Mouse (Mus musculus): ENCODE results near the gene Il2rb. TPM values are rescaled to one million over a fixed set of nuclear protein-coding genes. Genes with fewer than 3 reads are reported as not detected.

Il2rb gene
- total RNA-seq, 2 experiments from 2014 or later: 0.39 to 0.54 TPM

DNA sequence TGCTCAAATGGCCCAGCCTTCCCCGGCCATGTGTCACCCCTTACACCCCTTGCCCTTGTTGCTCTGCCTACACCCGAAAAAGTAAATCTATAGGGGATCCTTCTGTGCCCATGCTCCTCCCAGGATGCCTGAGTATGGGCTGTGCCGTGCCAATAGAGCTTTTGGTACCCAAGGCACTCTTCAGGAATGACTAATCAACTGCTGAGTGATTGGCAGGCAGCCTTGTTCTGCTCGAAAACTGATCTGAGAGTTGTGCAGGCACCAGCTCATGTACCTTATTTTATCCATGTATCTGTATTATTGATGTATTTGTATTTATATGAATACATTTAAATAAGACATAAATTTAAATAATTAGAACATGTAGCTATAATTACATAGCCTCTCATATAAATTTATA is 8.0 kb downstream of the Il2rb start:
- no peak for DNase-seq
- intact Hi-C loops (cut with DNase I): no loop called here

DNA sequence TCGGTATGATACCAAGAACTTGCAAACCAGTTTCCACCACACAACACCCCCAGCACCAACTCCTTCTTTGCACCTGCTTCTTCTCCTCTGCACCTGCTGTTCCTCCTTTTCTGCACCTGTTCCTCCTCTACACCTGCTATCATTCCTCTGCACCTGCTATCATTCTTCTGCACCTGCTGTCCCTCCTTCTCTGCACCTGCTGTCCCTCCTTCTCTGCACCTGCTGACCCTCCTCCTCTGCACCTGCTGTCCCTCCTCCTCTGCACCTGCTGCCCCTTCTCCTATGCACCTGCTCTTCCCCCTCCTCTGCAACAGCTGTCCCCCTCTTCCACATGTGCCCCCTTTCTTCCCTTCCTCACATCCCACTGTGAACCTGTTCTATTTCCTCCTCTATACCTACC is 8.5 kb downstream of the Il2rb start:
- DNase-seq: no peak
- intact Hi-C loops (cut with DNase I): no loop called here

DNA sequence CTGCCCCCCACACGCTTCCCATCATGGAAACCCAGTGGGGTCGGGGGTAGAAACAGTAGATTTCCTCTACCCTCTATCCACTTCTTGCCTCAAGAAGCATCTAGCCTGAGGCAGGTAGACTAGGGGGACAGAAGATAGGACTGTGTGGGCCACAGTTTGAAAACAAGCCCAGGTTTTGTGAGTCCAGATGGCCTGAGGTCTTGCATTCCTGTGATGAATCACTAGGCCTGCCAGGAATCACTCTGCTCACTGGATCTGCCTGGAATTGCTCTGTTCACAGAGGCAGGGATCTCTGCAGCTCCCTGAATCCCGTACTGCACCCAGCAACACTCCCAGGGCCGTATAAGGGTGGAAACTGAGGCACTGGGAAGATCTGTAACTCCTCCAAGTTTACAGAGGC is 11.8 kb downstream of the Il2rb start:
- DNase-seq: no peak
- intact Hi-C loops (cut with DNase I): no loop called here

DNA sequence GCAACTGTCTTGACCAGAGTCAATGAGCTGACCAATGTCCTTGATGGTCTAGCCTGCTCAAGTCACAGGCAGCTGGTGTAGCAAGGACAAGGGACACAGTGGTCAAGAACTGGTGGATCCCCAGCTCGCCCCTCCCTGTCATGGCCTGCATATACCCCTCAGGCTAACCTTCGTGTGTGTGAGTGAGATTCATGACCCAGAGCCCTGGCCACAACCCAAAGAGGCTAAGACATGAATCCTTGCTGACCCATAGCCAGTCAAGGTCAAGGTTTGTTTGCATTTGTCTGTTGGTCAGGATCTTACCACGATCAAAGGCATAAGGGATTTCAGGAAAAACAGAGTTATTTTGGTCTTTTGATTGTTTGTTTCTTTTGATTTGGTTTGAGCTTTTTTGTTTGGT is 12.6 kb downstream of the Il2rb start:
- intact Hi-C loops (cut with DNase I): no loop called here
- no peak for DNase-seq

DNA sequence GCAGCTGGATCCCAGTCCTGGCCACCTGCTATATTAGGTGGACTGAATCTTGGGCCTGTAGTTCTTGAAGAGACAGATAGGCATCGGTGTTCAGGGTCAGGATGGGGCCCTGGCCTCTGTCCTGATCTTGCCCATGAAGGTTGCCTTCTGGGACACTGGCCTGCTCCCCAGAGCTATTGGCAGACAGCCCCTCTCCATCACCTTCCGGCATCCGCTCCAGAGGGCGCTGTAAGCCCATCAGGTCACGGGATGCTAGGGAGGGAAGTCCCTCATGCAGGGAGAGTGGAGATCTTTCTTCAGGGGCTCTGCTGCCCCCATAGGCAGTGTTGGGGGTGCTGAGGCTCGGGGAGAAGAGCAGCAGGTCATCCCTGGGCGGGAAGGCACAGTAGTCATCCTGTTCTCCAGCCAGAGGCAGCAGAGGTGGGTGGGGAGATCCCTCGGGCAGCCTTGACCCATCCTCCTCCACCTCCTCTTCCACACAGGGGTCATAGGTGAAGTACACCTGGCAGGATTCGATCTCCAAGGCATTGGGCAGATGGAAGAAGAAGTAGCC is 13.5 kb downstream of the Il2rb start:
- DNase-seq: peak; percentile 10 to 17
- intact Hi-C loops (cut with DNase I): no loop called here

DNA sequence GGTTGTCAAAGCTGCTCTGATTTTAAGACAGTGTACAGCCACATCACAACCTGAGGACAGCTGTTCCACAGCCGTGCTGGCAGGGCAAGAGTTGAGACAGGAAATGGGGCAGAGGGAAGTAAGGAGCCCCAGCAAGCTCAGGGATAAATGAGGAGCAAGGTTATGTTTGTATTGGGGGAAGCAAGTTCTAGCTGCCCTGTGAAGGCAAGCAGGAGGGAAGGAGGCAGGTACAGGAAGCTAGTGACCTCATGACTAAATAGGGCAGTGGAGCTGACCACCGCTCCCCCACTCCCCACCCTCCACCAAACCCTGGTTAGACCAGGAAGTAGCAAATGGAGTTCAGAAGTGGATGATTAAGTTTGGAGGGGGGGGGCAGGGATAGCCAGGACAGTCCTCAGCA is 14.1 kb downstream of the Il2rb start:
- DNase-seq: no peak
- intact Hi-C loops (cut with DNase I): no loop called here

DNA sequence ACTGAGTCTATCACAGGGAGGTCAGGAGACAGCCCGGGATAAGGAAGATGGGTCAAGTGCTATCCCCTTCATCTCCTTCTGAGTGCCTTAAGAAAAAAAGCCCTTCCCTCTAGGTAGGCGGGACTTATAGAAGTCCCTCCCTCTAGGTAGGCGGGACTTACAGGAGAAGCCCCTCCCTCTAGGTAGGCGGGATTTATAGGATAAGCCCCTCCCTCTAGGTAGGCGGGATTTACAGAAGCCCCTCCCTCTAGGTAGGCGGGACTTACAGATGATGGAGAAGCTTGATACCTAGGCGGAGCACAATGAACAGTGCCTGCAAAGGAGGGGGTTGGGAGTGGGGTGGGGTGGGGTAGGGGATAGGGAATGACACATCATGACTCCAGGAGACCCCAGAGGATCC is 15.0 kb downstream of the Il2rb start:
- intact Hi-C loops (cut with DNase I): no loop called here
- DNase-seq: no peak

DNA sequence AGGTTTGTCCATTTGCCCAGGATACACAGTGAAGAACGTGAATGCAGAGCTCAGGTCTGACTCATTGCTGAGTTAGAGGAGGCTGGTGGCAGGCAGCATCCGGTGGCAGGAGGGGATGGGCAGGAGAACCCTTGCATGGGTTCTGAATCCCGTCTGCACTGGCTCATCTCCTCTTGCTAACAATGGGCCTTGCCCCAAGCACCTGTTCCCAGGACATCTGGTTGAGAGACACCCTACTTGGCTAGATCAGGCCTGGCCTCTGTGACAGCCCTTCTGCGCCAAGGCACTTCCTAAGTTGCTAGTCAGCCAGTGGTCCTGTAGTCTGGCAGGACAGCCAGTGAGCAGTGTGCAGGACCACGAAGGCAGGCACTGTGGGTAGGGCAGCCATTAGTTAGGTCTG is 15.6 kb downstream of the Il2rb start:
- no peak for DNase-seq
- intact Hi-C loops (cut with DNase I): no loop called here

DNA sequence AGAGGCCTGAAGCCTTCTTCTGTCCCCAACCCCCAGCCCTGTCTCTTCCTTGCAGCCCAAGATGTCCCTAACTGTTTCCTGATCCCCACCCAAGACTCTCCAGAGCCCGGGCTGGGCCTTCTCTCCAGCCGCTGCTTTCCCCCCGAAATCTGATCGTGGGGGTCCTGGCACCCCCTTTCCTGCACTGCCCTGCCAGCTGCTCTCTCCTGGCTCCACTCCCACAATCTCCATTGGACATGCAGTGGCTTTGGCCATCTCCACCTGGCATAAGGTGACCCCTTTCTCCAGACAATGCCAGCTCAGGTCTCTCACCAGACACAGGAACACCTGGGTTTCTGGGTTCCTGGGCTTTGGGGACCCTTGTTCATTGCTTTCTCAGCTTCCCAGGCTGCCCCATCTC is 17.0 kb downstream of the Il2rb start:
- DNase-seq: no peak
- intact Hi-C loops (cut with DNase I): no loop called here

DNA sequence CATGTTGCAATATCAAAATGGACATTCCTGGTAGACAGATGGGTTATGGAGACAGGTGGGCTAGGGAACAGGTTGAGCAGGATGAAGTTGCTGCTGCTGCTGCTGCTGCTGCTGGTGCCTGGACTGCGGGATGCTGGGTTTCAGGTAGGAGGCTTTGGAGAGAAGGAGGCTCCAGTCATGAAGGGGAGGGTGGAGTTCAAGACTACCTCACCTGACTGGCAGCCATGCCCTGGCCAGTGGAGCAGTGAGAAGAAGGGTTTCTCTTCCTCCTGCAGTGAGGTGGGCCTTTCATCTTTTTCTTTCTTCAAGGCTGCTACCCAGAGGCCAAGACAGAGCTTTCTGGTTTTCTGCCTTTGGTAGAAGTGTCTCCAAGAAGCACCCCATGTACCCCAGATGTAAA is 18.2 kb downstream of the Il2rb start:
- intact Hi-C loops (cut with DNase I): no loop called here
- no peak for DNase-seq

DNA sequence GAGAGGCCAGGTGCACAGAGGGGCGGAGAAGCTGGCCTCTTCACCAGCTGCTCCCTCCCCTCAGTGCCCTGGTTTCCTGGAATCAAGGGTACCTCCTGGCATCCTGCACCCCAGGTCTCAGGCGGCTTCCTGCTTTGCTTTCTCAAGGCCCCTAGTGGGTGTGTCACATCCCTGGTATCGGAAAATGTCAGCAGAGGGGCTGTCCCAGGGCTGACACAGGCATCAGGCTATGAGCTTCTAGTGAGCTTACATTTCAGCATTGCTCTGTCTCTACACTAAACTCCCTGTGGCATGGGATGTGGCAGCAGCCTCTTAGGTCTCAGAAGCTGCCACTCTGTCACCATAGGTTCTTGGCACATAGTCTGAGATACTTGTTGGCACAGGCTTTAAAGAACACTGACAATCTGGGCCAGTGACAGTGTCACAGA is 19.5 kb downstream of the Il2rb start:
- intact Hi-C loops (cut with DNase I): no loop called here
- DNase-seq: no peak

DNA sequence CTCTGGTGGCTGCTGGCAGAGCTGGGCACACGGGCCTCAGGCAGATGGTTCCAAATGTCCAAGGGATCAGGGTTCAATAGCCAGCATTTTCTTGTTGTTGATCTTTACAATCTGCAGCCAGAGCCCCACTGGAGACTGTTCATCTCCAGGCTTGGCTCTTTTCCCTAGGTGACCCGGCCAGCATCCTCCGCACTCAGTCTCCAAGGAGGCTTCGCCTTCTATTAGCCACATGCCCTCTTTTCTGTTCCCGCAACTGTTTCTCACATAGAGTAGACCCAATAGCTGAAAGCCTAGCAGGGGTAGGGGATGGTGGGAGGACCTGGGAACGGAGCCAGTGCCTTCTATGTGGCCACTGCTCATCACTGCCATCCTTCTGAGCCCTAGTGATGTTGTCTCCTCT is 21.6 kb downstream of the Il2rb start:
- intact Hi-C loops (cut with DNase I): no loop called here
- DNase-seq: no peak

DNA sequence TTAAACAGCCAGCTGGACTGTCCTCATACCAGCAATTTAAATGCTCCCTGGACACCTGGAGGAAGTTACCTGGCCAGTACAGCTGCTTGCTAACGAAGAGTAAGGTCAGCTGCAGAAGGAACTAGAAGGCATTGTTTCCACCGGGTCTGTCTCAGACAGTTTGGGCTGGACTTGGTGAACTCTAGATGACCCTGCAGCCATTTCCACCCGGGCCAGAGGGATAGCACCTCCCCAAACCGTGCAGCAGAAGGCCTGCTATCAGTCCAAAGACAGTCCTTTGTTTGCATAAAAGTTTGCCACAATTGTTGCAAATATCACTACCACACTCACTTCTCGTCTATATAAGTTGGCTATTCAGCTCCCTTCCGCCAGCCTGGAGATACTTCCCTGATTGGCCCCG is 23.2 kb downstream of the Il2rb start:
- intact Hi-C loops (cut with DNase I): no loop called here
- DNase-seq: no peak

DNA sequence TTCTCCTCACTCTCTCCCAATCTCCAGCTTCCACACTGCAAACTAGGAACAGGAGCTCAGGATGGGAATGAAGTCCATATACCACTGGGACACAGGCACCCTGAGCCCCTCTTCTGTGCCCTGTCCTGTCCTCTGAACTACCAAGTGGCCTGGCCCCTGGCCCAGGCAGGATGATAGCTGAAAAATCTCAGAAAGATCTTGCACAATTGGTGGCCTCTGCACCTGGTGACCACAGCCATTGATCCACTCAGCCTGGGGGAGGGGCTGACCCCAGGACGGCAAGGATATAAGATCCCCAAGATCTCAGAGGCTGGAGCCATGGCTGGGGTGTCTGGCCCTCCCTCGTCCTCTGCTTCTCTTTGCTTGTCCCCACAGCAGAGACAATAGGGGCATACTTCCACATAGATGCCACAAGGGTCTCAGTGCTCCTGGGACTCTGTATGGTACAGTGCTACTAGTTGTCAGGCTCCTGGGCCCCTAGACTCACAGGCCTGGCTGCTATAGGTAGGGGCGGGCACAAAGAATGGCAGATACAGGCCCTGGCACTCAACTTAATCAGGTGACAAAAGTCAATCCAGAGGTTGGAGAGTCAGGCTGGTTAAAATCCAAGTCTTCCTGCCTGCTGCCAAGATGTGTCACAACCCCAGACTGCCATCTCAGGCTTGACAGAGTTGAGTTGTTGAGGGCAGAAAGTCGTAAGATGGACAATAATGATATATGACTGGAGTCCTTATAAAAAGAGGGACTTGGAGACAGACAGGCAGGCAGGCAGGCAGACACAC is 24.4 kb downstream of the Il2rb start:
- DNase-seq: no peak
- intact Hi-C loops (cut with DNase I): no loop called here

DNA sequence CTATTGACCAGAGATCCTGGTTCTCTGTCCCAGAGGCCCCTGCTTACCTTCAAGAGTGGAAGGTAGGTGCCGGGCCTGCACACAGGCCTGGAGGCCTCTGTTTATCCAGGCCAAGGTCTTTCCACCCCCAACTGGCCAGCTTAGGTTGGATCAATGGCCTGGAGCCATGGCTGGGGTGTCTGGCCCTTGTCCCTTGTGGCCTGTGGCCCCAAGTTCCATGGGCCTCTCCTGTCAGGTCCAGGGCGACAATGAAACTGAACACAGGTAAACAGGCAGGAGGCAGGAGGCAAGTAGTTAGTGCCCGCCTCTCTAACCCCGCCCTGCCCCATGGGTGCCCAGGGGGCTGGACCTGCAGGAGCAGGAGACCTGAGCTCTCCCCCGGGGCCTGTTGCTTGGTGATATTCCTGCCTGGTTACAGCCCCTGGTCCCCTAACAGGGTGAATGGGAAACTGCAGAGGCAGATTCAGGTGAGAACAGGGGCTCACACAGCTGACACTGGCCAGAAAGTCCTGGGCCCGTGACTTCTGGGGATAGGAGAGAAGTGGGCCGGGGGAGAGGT is 26.6 kb downstream of the Il2rb start, which contains the start of gene Tmprss6:
Gene Tmprss6, minus strand, starts transcription at position 256 of the 559 bp plus-strand sequence.
- intact Hi-C loops (cut with DNase I): no loop called here
- no peak for DNase-seq

DNA sequence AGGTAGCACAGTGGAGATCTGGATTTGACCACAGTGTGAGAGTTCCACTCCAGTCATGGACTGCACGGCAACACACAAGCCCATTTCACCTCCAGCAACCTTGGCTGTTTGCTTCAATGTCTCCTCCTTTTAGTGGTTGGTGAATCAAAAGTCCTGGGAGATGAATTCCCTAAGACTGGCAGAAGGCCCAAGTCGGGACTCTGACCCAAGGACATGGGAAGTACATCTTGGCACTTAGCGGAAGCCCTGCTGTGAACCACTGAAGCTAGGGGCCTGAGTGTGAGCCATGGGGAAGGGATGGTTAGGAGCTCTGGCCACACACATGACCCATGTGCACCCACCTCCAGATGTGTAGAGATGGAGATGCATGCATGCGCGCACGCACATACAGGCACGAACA is 27.5 kb downstream of the Il2rb start:
- intact Hi-C loops (cut with DNase I): no loop called here
- DNase-seq: no peak

DNA sequence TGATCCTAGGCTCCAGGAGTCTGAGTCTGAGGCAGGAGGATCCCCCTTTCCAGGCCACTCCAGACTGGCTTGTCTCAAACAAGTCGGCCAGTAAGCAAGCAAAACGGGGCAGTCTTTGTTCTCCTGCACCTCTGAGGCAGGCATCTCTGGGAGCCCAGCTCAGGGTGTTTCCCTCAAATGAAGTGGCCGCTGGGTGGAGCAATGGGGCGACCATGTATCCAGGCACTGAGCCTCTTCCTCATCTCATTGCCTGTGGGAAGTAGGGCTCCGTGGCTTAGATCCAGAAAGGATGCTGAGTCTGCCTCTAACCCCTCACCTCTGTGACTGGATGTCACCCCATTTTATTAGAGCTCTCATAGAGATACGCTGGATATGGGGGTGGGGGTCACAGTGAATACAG is 28.3 kb downstream of the Il2rb start:
- DNase-seq: no peak
- intact Hi-C loops (cut with DNase I): no loop called here

DNA sequence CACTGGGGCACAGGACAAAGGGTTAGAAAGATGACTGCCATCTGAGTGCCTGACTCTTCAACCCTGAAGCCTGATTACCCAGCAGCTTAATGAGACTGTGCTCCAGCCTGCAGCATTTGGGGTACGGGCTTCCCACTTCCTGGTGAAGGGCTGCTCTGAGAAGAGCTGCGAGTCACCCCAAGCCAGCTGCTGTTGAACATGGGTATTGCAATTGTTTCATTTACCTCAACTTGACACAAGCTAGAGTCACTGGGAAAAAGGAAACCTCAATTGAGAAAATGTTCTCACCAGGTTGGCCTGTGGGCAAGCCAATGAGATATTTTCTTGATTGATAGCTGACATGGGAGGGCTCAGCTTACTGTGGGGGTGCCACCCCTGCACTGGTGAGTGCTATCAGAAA is 32.1 kb downstream of the Il2rb start:
- DNase-seq: no peak
- intact Hi-C loops (cut with DNase I): no loop called here

DNA sequence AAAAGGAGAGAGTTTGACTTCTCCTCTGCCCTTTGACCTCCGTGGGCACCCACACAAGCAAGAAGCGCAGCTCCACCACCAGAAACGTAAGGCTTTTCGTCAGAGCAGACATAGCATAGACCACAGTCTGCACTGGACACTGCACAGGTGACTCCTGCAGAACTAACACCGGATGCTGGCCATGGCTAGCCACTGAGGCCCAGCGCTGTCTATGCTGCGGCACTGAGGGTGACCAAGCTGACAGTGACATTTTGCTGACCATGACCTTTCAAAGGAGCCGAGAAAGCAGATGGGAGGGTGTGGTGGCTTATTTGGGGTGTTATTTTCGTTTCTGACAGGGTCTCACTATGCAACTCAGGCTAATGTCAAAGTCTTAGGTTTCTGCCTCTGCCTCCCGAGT is 37.9 kb downstream of the Il2rb start:
- intact Hi-C loops (cut with DNase I): no loop called here
- no peak for DNase-seq

DNA sequence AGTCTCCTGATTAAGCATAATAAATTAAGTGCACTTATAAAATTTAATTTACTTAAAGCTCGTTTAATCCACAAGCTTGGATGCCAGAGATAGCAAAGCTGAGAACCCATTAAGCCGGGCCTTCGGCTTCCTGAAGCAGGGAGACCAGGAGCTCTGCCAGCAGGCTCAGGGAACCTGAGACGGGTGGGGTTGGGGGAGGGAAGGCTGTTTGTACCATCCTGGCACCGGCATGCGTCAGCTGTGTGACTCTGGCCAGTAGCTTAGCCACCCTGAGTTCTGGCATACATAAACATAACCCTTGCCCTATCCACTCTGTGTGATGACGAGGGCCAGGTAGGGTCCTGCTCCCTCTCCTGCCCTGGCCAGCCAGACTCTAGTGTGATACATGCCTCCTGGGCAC is 39.0 kb downstream of the Il2rb start:
- no peak for DNase-seq
- intact Hi-C loops (cut with DNase I): no loop called here

DNA sequence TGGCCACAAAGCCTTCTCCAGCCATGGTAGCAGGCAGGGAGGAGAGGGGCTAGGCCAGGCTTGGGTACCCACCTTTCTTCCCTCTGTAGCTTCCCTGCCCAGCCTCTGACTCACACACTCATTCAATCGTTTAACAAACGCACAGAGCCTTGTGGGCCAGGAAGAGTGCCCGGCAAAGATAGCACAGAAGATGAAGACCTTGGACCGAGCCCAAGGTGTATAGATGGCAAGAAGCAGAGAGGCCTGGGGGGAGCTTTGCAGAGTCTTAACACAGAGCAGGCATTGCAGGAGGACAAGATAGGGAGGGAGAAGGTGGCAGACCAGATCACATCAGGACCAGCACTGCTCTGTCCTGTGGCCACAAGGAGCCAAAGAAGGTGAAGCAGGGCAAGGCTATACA is 39.9 kb downstream of the Il2rb start:
- intact Hi-C loops (cut with DNase I): no loop called here
- no peak for DNase-seq

DNA sequence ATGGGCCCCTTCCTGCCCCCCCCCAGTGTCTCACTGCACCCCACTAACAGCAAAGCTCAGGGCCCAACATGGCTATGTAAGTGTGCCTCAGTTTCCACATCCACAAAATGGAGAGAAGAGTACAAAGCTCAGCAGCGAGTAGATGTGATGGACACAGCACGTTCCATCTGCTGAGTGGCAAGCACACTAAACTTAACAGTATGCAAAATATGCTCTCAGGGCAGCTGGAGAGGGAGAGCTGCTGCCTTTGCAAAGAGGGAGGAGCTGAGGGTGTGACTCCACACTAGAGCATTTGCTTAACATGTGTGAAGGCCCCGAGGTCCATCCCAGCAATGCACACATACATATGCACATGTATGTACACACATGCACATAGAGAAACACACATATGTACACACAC is 42.1 kb downstream of the Il2rb start:
- DNase-seq: no peak
- intact Hi-C loops (cut with DNase I): no loop called here
